Mouse (Mus musculus) CH12.LX (cell line): Measurements from ENCODE around the gene Tnnc2.
"Not testable (repeated sequence)": the region's sequence is repeated elsewhere in the genome, so short reads cannot be mapped to it uniquely, and the experiment has no call there.

ENCODE experiments used
- CHD2 ChIP-seq: IDR thresholded peaks from 2 replicates; pipeline ENCODE4 v1.6.1; 2011; ENCODE audit warnings: low read length, improper control_type of control experiment
- CTCF ChIP-seq, 2 experiments: IDR thresholded peaks in 1 of 2; conservative IDR thresholded peaks in 1 of 2; 2 replicates each; pipeline ENCODE4 v1.5.1; 2011 to 2012; ENCODE audit warnings: low read depth in 2 of 2, low read length in 2 of 2, improper control_type of control experiment in 1 of 2, inconsistent platforms in 1 of 2, mild to moderate bottlenecking in 1 of 2, moderate library complexity in 1 of 2
- E2F4 ChIP-seq: IDR thresholded peaks from 2 replicates; pipeline ENCODE4 v1.6.1; 2011; ENCODE audit warnings: low read depth, low read length, improper control_type of control experiment; ENCODE audit not compliant: insufficient replicate concordance
- EP300 ChIP-seq: IDR thresholded peaks from 2 replicates; pipeline ENCODE4 v1.6.1; 2011; ENCODE audit warnings: low read length, improper control_type of control experiment
- KAT2A ChIP-seq: IDR thresholded peaks from 2 replicates; pipeline ENCODE4 v1.6.1; 2012; ENCODE audit warnings: low read length, improper control_type of control experiment, inconsistent platforms; ENCODE audit not compliant: insufficient replicate concordance
- MAFK ChIP-seq: IDR thresholded peaks from 2 replicates; pipeline ENCODE4 v1.6.1; 2011; ENCODE audit warnings: low read length, improper control_type of control experiment; ENCODE audit not compliant: insufficient replicate concordance
- MAZ ChIP-seq: IDR thresholded peaks from 2 replicates; pipeline ENCODE4 v1.6.1; 2012; ENCODE audit warnings: low read depth, mild to moderate bottlenecking, inconsistent platforms, low read length, improper control_type of control experiment, moderate library complexity
- NELFE ChIP-seq: IDR thresholded peaks from 2 replicates; pipeline ENCODE4 v1.6.1; 2011; ENCODE audit warnings: low read depth, low read length, improper control_type of control experiment
- NRF1 ChIP-seq: IDR thresholded peaks from 2 replicates; pipeline ENCODE4 v1.6.1; 2014; ENCODE audit warnings: low read depth, mild to moderate bottlenecking, inconsistent platforms, low read length, improper control_type of control experiment, moderate library complexity
- POLR2A ChIP-seq: IDR thresholded peaks from 2 replicates; pipeline ENCODE4 v1.6.1; 2011; ENCODE audit warnings: low read depth, mild to moderate bottlenecking, improper control_type of control experiment, low read length
- POLR2AphosphoS2 ChIP-seq: IDR thresholded peaks from 2 replicates; pipeline ENCODE4 v1.6.1; 2011; ENCODE audit warnings: low read depth, low read length, improper control_type of control experiment
- TCF12 ChIP-seq: IDR thresholded peaks from 2 replicates; pipeline ENCODE4 v1.6.1; 2014; ENCODE audit warnings: low read depth, mild to moderate bottlenecking, inconsistent platforms, low read length, improper control_type of control experiment
- UBTF ChIP-seq: IDR thresholded peaks from 2 replicates; pipeline ENCODE4 v1.6.1; 2012; ENCODE audit warnings: low read depth, mild to moderate bottlenecking, inconsistent platforms, low read length, improper control_type of control experiment, moderate library complexity
- ZNF384 ChIP-seq: IDR thresholded peaks from 2 replicates; pipeline ENCODE4 v1.6.1; 2012; ENCODE audit warnings: low read depth, low read length, improper control_type of control experiment, inconsistent platforms

DNA sequence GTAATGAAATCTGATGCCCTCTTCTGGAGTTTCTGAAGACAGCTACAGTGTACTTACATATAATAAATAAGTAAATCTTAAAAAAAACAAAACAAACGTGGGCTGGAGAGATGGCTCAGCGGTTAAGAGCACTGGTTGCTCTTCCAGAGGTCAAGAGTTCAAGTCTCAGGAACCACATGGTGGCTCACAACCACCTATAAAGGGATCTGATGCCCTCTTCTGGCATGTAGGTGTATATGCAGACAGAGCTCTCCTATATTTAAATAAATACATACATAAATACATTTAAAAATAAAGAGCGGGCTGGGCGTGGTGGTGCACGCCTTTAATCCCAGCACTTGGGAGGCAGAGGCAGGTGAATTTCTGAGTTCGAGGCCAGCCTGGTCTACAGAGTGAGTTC is 18.8 kb upstream of the Tnnc2 start:
- TF ChIP-seq TCF12, NRF1, UBTF, MAFK, POLR2AphosphoS2, POLR2A, EP300, NELFE, ZNF384, KAT2A, E2F4, CHD2, MAZ: not testable (repeated sequence)
- peak in 1 of 2 experiments; percentile 49; a peak in 2 of 4 replicates for TF ChIP-seq CTCF (conservative IDR thresholded peaks at IDR 0.05 in 1 of 2, IDR thresholded peaks at IDR 0.05 in 1 of 2; ENCODE audit: low read depth in 2 of 2, low read length in 2 of 2)
